Mouse (Mus musculus) intestine, embryonic 16.5 days (tissue): ENCODE results near the gene Cwc22. TPM values are rescaled to one million over a fixed set of nuclear protein-coding genes. Genes with fewer than 3 reads are reported as not detected.
A peak's percentile ranks its signal among the peaks of the same experiment; 100 is the strongest.

Experiments used
- ATAC-seq: fragments of 200-750 bp; cut with Nextera tagmentation; 2 replicates; pipeline ENCODE4 v1.8.0; 2017; ENCODE audit warnings: moderate TSS enrichment, moderate library complexity
- H3K27ac ChIP-seq: fragments of 300-500 bp; sonication (generic); 2 replicates; pipeline ENCODE4 v1.5.1; 2014; ENCODE audit warnings: mild to moderate bottlenecking, low read length
- H3K27me3 ChIP-seq: fragments of 300-500 bp; sonication (generic); replicated peaks from 2 replicates; pipeline ENCODE4 v1.6.1; 2014; ENCODE audit warnings: low read length, control low read depth, mixed read lengths; ENCODE audit not compliant: control insufficient read depth, insufficient read depth
- H3K36me3 ChIP-seq: fragments of 300-500 bp; sonication (generic); 2 replicates; pipeline ENCODE4 v1.6.1; 2014; ENCODE audit warnings: low read length, control low read depth; ENCODE audit not compliant: control insufficient read depth, insufficient read depth
- H3K4me1 ChIP-seq: fragments of 300-500 bp; sonication (generic); 2 replicates; pipeline ENCODE4 v1.6.1; 2014; ENCODE audit warnings: low read length, control low read depth, mixed read lengths; ENCODE audit not compliant: control insufficient read depth, insufficient read depth
- H3K4me2 ChIP-seq: fragments of 300-500 bp; sonication (generic); 2 replicates; pipeline ENCODE4 v1.6.1; 2014; ENCODE audit warnings: low read depth, low read length, control low read depth
- H3K4me3 ChIP-seq: fragments of 300-500 bp; sonication (generic); 2 replicates; pipeline ENCODE4 v1.5.1; 2014; ENCODE audit warnings: mild to moderate bottlenecking, low read length
- H3K9ac ChIP-seq: fragments of 300-500 bp; sonication (generic); 2 replicates; pipeline ENCODE4 v1.6.1; 2014; ENCODE audit warnings: low read depth, low read length
- H3K9me3 ChIP-seq: fragments of 300-500 bp; sonication (generic); 2 replicates; pipeline ENCODE4 v1.6.1; 2016; ENCODE audit warnings: low read length, control low read depth; ENCODE audit not compliant: control insufficient read depth
- WGBS: fragments of 180-500 bp; shearing (Covaris S2); extraction: QIAGEN DNeasy Blood & Tissue Kit; methylation state at CpG from one replicate; pipeline ENCODE4 v1.1.7; 2014; 5-methylcytosine and 5-hydroxymethylcytosine counted together
- polyA plus RNA-seq: library from polyadenylated mRNA; unstranded; fragments of >200 nt; fragmentation: Nextera tagmentation; extraction: Ambion mirVana; gene quantifications from 2 replicates; pipeline ENCODE4 v1.2.1, GENCODE M21; 2015

Cwc22 gene
- polyA plus RNA-seq, 1 experiment from 2014 or later: 23.9 TPM

- Histone ChIP-seq H3K9me3 (no peaks in the 10 kb centered on the region), H3K4me3 (no peak overlapping the region), H3K36me3 (no peaks in the 10 kb centered on the region), H3K4me1 (peaks cover 7% of the 10 kb centered on the region; the same call in 1 of the 2 replicates), H3K9ac (no peak overlapping the region), H3K4me2 (no peak overlapping the region), H3K27me3 (no peaks in the 10 kb centered on the region), H3K27ac (no peak overlapping the region)
- ATAC-seq: no peak
- 78% methylated on average over 1 of the region's 1 CpGs for WGBS
These were observed 3.3 kb upstream of the Cwc22 start for GRCm38 (mm10) chr2:77949521-77949920.

- 83% methylated on average over 2 of the region's 2 CpGs for WGBS
- Histone ChIP-seq H3K9ac (no peak overlapping the region), H3K4me2 (no peak overlapping the region), H3K36me3 (no peaks in the 10 kb centered on the region), H3K9me3 (no peaks in the 10 kb centered on the region), H3K4me1 (peaks cover 7% of the 10 kb centered on the region; the same call in 1 of the 2 replicates), H3K27ac (no peak overlapping the region), H3K4me3 (no peak overlapping the region), H3K27me3 (no peaks in the 10 kb centered on the region)
- no peak for ATAC-seq
These were observed 2.7 kb upstream of the Cwc22 start for GRCm38 (mm10) chr2:77948921-77949320.

GRCm38 (mm10) chr2:77948126-77948525 lies 2.0 kb upstream of the Cwc22 start:
- WGBS: 88% methylated on average over 1 of the region's 1 CpGs
- H3K4me2 ChIP-seq: no peak overlapping the region
- no peak for ATAC-seq
- H3K36me3 ChIP-seq: no peaks in the 10 kb centered on the region
- no peaks in the 10 kb centered on the region for H3K27me3 ChIP-seq
- H3K9ac ChIP-seq: no peak overlapping the region
- H3K4me1 ChIP-seq: peaks cover 7% of the 10 kb centered on the region; the same call in 1 of the 2 replicates
- no peak overlapping the region for H3K27ac ChIP-seq
- no peaks in the 10 kb centered on the region for H3K9me3 ChIP-seq
- no peak overlapping the region for H3K4me3 ChIP-seq

- peaks cover 7% of the 10 kb centered on the region; the same call in 1 of the 2 replicates for H3K4me1 ChIP-seq
- no peak overlapping the region for H3K9ac ChIP-seq
- H3K4me2 ChIP-seq: no peak overlapping the region
- H3K9me3 ChIP-seq: no peaks in the 10 kb centered on the region
- H3K36me3 ChIP-seq: no peaks in the 10 kb centered on the region
- H3K4me3 ChIP-seq: no peak overlapping the region
- H3K27ac ChIP-seq: no peak overlapping the region
- no peaks in the 10 kb centered on the region for H3K27me3 ChIP-seq
- no peak for ATAC-seq
- WGBS: 79% methylated on average over 3 of the region's 3 CpGs
These were observed 1.1 kb upstream of the Cwc22 start for GRCm38 (mm10) chr2:77947161-77947870.

- no peaks in the 10 kb centered on the region for H3K36me3 ChIP-seq
- H3K4me1 ChIP-seq: peaks cover 7% of the 10 kb centered on the region; the same call in 1 of the 2 replicates
- 42% methylated on average over 8 of the region's 8 CpGs for WGBS
- peak overlapping the region; percentile 85 for H3K4me2 ChIP-seq
- ATAC-seq: no peak
- H3K27ac ChIP-seq: no peak overlapping the region
- H3K9ac ChIP-seq: peak overlapping the region; percentile 93
- H3K9me3 ChIP-seq: no peaks in the 10 kb centered on the region
- no peaks in the 10 kb centered on the region for H3K27me3 ChIP-seq
- peak overlapping the region; percentile 75 for H3K4me3 ChIP-seq
These were observed 1.1 kb downstream of the Cwc22 start for GRCm38 (mm10) chr2:77944860-77945595.

GRCm38 (mm10) chr2:77944281-77944680 lies 1.9 kb downstream of the Cwc22 start:
- 96% methylated on average over 5 of the region's 5 CpGs for WGBS
- Histone ChIP-seq H3K4me3 (no peak overlapping the region), H3K27me3 (no peaks in the 10 kb centered on the region), H3K4me1 (peaks cover 7% of the 10 kb centered on the region; the same call in 1 of the 2 replicates), H3K36me3 (no peaks in the 10 kb centered on the region), H3K9ac (no peak overlapping the region), H3K27ac (no peak overlapping the region), H3K9me3 (no peaks in the 10 kb centered on the region), H3K4me2 (no peak overlapping the region)
- no peak for ATAC-seq

- H3K4me3 ChIP-seq: no peak overlapping the region
- H3K4me2 ChIP-seq: no peak overlapping the region
- no peaks in the 10 kb centered on the region for H3K36me3 ChIP-seq
- WGBS: 95% methylated on average over 2 of the region's 2 CpGs
- H3K27ac ChIP-seq: no peak overlapping the region
- no peak for ATAC-seq
- peaks cover 7% of the 10 kb centered on the region; the same call in 1 of the 2 replicates for H3K4me1 ChIP-seq
- H3K27me3 ChIP-seq: no peaks in the 10 kb centered on the region
- H3K9ac ChIP-seq: no peak overlapping the region
- H3K9me3 ChIP-seq: no peaks in the 10 kb centered on the region
These were observed 4.2 kb downstream of the Cwc22 start for GRCm38 (mm10) chr2:77941944-77942343.

- H3K9ac ChIP-seq: no peak overlapping the region
- H3K36me3 ChIP-seq: no peaks in the 10 kb centered on the region
- no peak overlapping the region for H3K4me3 ChIP-seq
- no peaks in the 10 kb centered on the region for H3K27me3 ChIP-seq
- WGBS: 86% methylated on average over 4 of the region's 4 CpGs
- H3K27ac ChIP-seq: no peak overlapping the region
- no peak overlapping the region for H3K4me2 ChIP-seq
- no peak for ATAC-seq
- no peaks in the 10 kb centered on the region for H3K4me1 ChIP-seq
- H3K9me3 ChIP-seq: no peaks in the 10 kb centered on the region
These were observed 7.9 kb downstream of the Cwc22 start for GRCm38 (mm10) chr2:77938317-77938716.

GRCm38 (mm10) chr2:77937818-77938217 lies 8.4 kb downstream of the Cwc22 start:
- Histone ChIP-seq H3K36me3 (no peaks in the 10 kb centered on the region), H3K27me3 (no peaks in the 10 kb centered on the region), H3K4me1 (no peaks in the 10 kb centered on the region), H3K27ac (no peak overlapping the region), H3K9ac (no peak overlapping the region), H3K4me3 (no peak overlapping the region), H3K9me3 (no peaks in the 10 kb centered on the region), H3K4me2 (no peak overlapping the region)
- 77% methylated on average over 3 of the region's 3 CpGs for WGBS
- ATAC-seq: no peak
